Mouse (Mus musculus) erythroblast, embryonic 14.5 days (primary cell): ENCODE results near the gene Micall1.

Experiments
- GATA1 ChIP-seq: IDR thresholded peaks from 2 replicates; pipeline ENCODE4 v1.6.1; 2012; ENCODE audit warnings: low read length, inconsistent platforms, mixed read lengths
- TAL1 ChIP-seq: IDR thresholded peaks from 3 replicates; pipeline ENCODE4 v1.6.1; 2012; ENCODE audit warnings: low read length, inconsistent platforms, mixed read lengths

- TF ChIP-seq GATA1 (no peak), TAL1 (no peak)
Observed at GRCm38 (mm10) chr15:79096556-79096955, 12.1 kb upstream of the Micall1 start.
